Mouse (Mus musculus): ENCODE data around the gene Ptprf.

- TF ChIP-seq EP300 (IDR thresholded peaks at IDR 0.05): no peak
- peak; percentile 54 for TF ChIP-seq CTCF (IDR thresholded peaks at IDR 0.05)
These were observed 20.5 kb downstream of the Ptprf start for GRCm38 (mm10) chr4:118270706-118271105.

Data from lung, postnatal 0 days (tissue).